Mouse (Mus musculus) testis, adult 2 months (tissue): ENCODE results near the gene Pcyt1a. TPM values are rescaled to one million over a fixed set of nuclear protein-coding genes. Genes with fewer than 3 reads are reported as not detected.

Source experiments
- H3K27ac ChIP-seq: fragments of 200-500 bp; 2 replicates; pipeline ENCODE4 v1.5.1; 2012; ENCODE audit warnings: low read depth, low read length; ENCODE audit not compliant: control insufficient read depth, insufficient read depth
- H3K27me3 ChIP-seq: fragments of 200-500 bp; 2 replicates; pipeline ENCODE4 v1.6.1; 2012; ENCODE audit warnings: mild to moderate bottlenecking, low read length, moderate library complexity; ENCODE audit not compliant: control insufficient read depth, insufficient read depth
- H3K36me3 ChIP-seq: fragments of 200-500 bp; 2 replicates; pipeline ENCODE4 v1.6.1; 2012; ENCODE audit warnings: mild to moderate bottlenecking, low read length; ENCODE audit not compliant: control insufficient read depth, insufficient read depth
- H3K4me1 ChIP-seq: fragments of 200-500 bp; 2 replicates; pipeline ENCODE4 v1.6.1; 2012; ENCODE audit warnings: low read length; ENCODE audit not compliant: control insufficient read depth, insufficient read depth
- H3K4me3 ChIP-seq: fragments of 200-500 bp; 2 replicates; pipeline ENCODE4 v1.5.1; 2012; ENCODE audit warnings: low read depth, mild to moderate bottlenecking, low read length, moderate library complexity, mixed read lengths; ENCODE audit not compliant: control insufficient read depth
- CTCF ChIP-seq: fragments of 200-500 bp; IDR thresholded peaks from 2 replicates; pipeline ENCODE4 v1.5.1; 2012; ENCODE audit warnings: low read depth, mild to moderate bottlenecking, inconsistent platforms, low read length, moderate library complexity; ENCODE audit not compliant: control insufficient read depth, insufficient read depth, insufficient replicate concordance
- POLR2A ChIP-seq: fragments of 200-500 bp; IDR thresholded peaks from 2 replicates; pipeline ENCODE4 v1.6.1; 2012; ENCODE audit warnings: low read depth, mild to moderate bottlenecking, inconsistent platforms, low read length, moderate library complexity; ENCODE audit not compliant: control insufficient read depth
- polyA plus RNA-seq: library from polyadenylated mRNA; depleted of rRNA; stranded (reverse); fragments of >200 nt; gene quantifications from 2 replicates; pipeline ENCODE4 v1.2.3, GENCODE M21; 2012

Gene Pcyt1a
- polyA plus RNA-seq, 1 experiment, result 83.0 TPM

- no peaks in the 10 kb centered on the region for H3K4me1 ChIP-seq
- TF ChIP-seq POLR2A (no peak), CTCF (no peak)
- H3K36me3 ChIP-seq, result no peaks in the 10 kb centered on the region
- no peak overlapping the region for H3K4me3 ChIP-seq
- no peaks in the 10 kb centered on the region for H3K27me3 ChIP-seq
- no peak overlapping the region for H3K27ac ChIP-seq
Measured at GRCm38 (mm10) chr16:32446563-32447138, 15.9 kb downstream of the Pcyt1a start.

GRCm38 (mm10) chr16:32449665-32450064, 18.9 kb downstream of the Pcyt1a start:
- Histone ChIP-seq H3K27me3 (no peaks in the 10 kb centered on the region), H3K36me3 (peaks cover 1% of the 10 kb centered on the region; the same call in 1 of the 2 replicates), H3K4me1 (no peaks in the 10 kb centered on the region), H3K27ac (no peak overlapping the region), H3K4me3 (no peak overlapping the region)
- TF ChIP-seq CTCF, result no peak
- no peak for TF ChIP-seq POLR2A

GRCm38 (mm10) chr16:32450133-32450532, 19.4 kb downstream of the Pcyt1a start:
- peaks cover 1% of the 10 kb centered on the region; the same call in 1 of the 2 replicates for H3K36me3 ChIP-seq
- TF ChIP-seq CTCF (no peak), POLR2A (no peak)
- H3K27me3 ChIP-seq, result no peaks in the 10 kb centered on the region
- no peak overlapping the region for H3K4me3 ChIP-seq
- H3K27ac ChIP-seq, result no peak overlapping the region
- no peaks in the 10 kb centered on the region for H3K4me1 ChIP-seq

- H3K4me3 ChIP-seq, result no peak overlapping the region
- TF ChIP-seq CTCF (no peak), POLR2A (no peak)
- no peaks in the 10 kb centered on the region for H3K27me3 ChIP-seq
- H3K27ac ChIP-seq, result no peak overlapping the region
- peaks cover 1% of the 10 kb centered on the region; the same call in 1 of the 2 replicates for H3K36me3 ChIP-seq
- no peaks in the 10 kb centered on the region for H3K4me1 ChIP-seq
Measured at GRCm38 (mm10) chr16:32453102-32453501, 22.4 kb downstream of the Pcyt1a start.

- TF ChIP-seq POLR2A, result no peak
- no peak for TF ChIP-seq CTCF
- Histone ChIP-seq H3K4me3 (no peak overlapping the region), H3K4me1 (no peaks in the 10 kb centered on the region), H3K27me3 (no peaks in the 10 kb centered on the region), H3K27ac (no peak overlapping the region), H3K36me3 (peaks cover 1% of the 10 kb centered on the region; the same call in 1 of the 2 replicates)
Measured at GRCm38 (mm10) chr16:32454646-32455045, 23.9 kb downstream of the Pcyt1a start.

GRCm38 (mm10) chr16:32456086-32456485, 25.4 kb downstream of the Pcyt1a start:
- Histone ChIP-seq H3K4me1 (no peaks in the 10 kb centered on the region), H3K27me3 (no peaks in the 10 kb centered on the region), H3K36me3 (peaks cover 1% of the 10 kb centered on the region; the same call in 1 of the 2 replicates), H3K27ac (no peak overlapping the region), H3K4me3 (no peak overlapping the region)
- TF ChIP-seq CTCF (no peak), POLR2A (no peak)

GRCm38 (mm10) chr16:32456761-32457160, 26.0 kb downstream of the Pcyt1a start:
- Histone ChIP-seq H3K27ac (no peak overlapping the region), H3K4me3 (no peak overlapping the region), H3K4me1 (no peaks in the 10 kb centered on the region), H3K27me3 (no peaks in the 10 kb centered on the region), H3K36me3 (peaks cover under 1% of the 10 kb centered on the region; the same call in 1 of the 2 replicates)
- TF ChIP-seq CTCF, result no peak
- TF ChIP-seq POLR2A, result no peak
